In the genomic region with DNA sequence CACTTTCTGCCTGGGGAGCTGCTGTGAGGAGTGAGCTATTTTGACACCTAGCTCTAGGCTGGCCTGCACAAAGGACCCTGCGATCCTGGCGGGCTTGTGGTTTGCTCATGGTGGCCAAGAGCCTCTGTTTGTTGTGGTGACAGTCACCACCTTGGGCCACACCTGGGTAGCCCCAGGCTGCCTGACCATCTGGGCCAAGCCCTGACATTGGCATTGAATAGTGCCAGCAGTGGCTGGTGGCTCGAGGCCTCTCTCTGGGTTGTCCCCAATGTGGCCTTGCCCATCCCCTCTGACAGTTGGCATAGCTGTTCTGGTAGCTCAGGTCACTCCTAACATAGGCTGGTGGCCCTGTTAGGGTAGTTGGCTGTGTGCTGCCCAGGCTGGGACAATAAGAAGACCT, we compare ENCODE assay signal across 18 mouse cellular contexts. TPM values are rescaled to one million over a fixed set of nuclear protein-coding genes. Genes with fewer than 3 reads are reported as not detected.
DNase-seq lines count a peak whose midpoint lies in the region; ATAC-seq and TF ChIP-seq lines count a peak whose summit lies in the region.
"Had no signal": no experiment of that assay in that cellular context is flagged by ENCODE, and none has a peak within 500 bp of the region (broad histone marks: within the 10 kb centered on the region; RNA-seq: fewer than 3 reads in every experiment).

No protein-coding gene starts in this region.

- intact Hi-C loops in heart, postnatal 25 days (cut with DNase I), result no loop called here

- no peak for TF ChIP-seq CTCF in liver, postnatal 0 days (IDR thresholded peaks at IDR 0.05; ENCODE audit: low read depth)

- H3K9me3 ChIP-seq in liver, embryonic 13.5 days (replicated peaks), result no peaks in the 10 kb centered on the region
- no peaks in the 10 kb centered on the region for H3K9me3 ChIP-seq in liver, postnatal 0 days (ENCODE audit: low read length)
- H3K9me3 ChIP-seq: forebrain, embryonic 13.5 days; hindbrain, embryonic 10.5 days; limb, embryonic 13.5 days; neural tube, embryonic 13.5 days had no signal

- no peaks in the 10 kb centered on the region for H3K27me3 ChIP-seq in liver, embryonic 13.5 days
- H3K27me3 ChIP-seq in liver, postnatal 0 days (ENCODE audit: insufficient read depth, low read length), result no peaks in the 10 kb centered on the region
- H3K27me3 ChIP-seq: forebrain, embryonic 13.5 days; limb, embryonic 13.5 days; neural tube, embryonic 13.5 days had no signal

- DNase-seq in adrenal gland, adult 2 months, result peak; percentile 2
- DNase-seq in adrenal gland, adult 8-10 months, result no peak
- DNase-seq in liver, embryonic 13.5 days, result no peak
- DNase-seq in liver, postnatal 0 days, result no peak
- peak; percentile 44 for DNase-seq in heart, adult 8-10 months (ENCODE audit: low spot score)
- DNase-seq in heart, postnatal 25 days (ENCODE audit: low spot score), result peak; percentile 38
- DNase-seq in urinary bladder, postnatal 25 days (ENCODE audit: low spot score), result no peak
- DNase-seq in T-cell, adult 2 months (ENCODE audit: low spot score), result no peak
- DNase-seq: adrenal gland, postnatal 36 days; cerebellum, adult 9-10 months; embryo, embryonic 11 days; kidney, adult 9 months had no signal

- 87% methylated on average over 3 of the region's 3 CpGs for WGBS in liver, embryonic 13.5 days (ENCODE audit: insufficient replicate concordance)
- WGBS in liver, postnatal 0 days (ENCODE audit: insufficient replicate concordance), result 97% methylated on average over 3 of the region's 3 CpGs

- no peak for TF ChIP-seq EP300 in liver, postnatal 0 days (IDR thresholded peaks at IDR 0.05; ENCODE audit: low read depth)

- peaks cover 88% of the 10 kb centered on the region for H3K36me3 ChIP-seq in liver, embryonic 13.5 days
- peaks cover 34% of the 10 kb centered on the region for H3K36me3 ChIP-seq in liver, postnatal 0 days (replicated peaks; ENCODE audit: insufficient read depth, low read length)

- H3K27ac ChIP-seq in liver, embryonic 13.5 days, result peak overlapping the region; percentile 53
- H3K27ac ChIP-seq in liver, postnatal 0 days (ENCODE audit: low read depth), result no peak overlapping the region
- H3K27ac ChIP-seq: forebrain, embryonic 13.5 days; left cerebral cortex, adult 2 months; limb, embryonic 13.5 days; neural tube, embryonic 13.5 days had no signal

- H3K4me1 ChIP-seq in liver, embryonic 13.5 days (replicated peaks), result peaks cover 89% of the 10 kb centered on the region
- peaks cover 66% of the 10 kb centered on the region for H3K4me1 ChIP-seq in liver, postnatal 0 days (ENCODE audit: insufficient read depth)

- 0 out of 2 replicates have a peak overlapping the region, but pooled peaks have one; percentile 26 for H3K9ac ChIP-seq in liver, embryonic 13.5 days
- no peak overlapping the region for H3K9ac ChIP-seq in liver, postnatal 0 days (replicated peaks)
- H3K9ac ChIP-seq: forebrain, embryonic 13.5 days; limb, embryonic 13.5 days; neural tube, embryonic 13.5 days had no signal

- H3K4me3 ChIP-seq in liver, embryonic 13.5 days (replicated peaks), result no peak overlapping the region
- no peak overlapping the region for H3K4me3 ChIP-seq in liver, postnatal 0 days (ENCODE audit: low read depth, low read length)
- H3K4me3 ChIP-seq: forebrain, embryonic 13.5 days; hindbrain, embryonic 10.5 days; left cerebral cortex, adult 2 months; limb, embryonic 13.5 days; neural tube, embryonic 13.5 days had no signal

- H3K4me2 ChIP-seq in liver, embryonic 13.5 days, result no peak overlapping the region
- no peak overlapping the region for H3K4me2 ChIP-seq in liver, postnatal 0 days (ENCODE audit: low read depth, low read length)
- H3K4me2 ChIP-seq: forebrain, embryonic 13.5 days; limb, embryonic 13.5 days; neural tube, embryonic 13.5 days had no signal

- no peak for ATAC-seq in liver, embryonic 13.5 days (ENCODE audit: low read depth)
- ATAC-seq in liver, postnatal 0 days, result no peak
- ATAC-seq: forebrain, embryonic 13.5 days; inflammation-experienced regulatory T-cells, adult 6 months had no signal

RNA-seq across cellular contexts. Expression of gene Map2k3, which starts 7.7 kb away (rescaled TPM):
- 100 to 1,000 TPM in 1 of 2 experiments, 10 to 100 TPM in 1; 91.3 to 101 TPM for total RNA-seq in adrenal gland, adult 2 months (2021)
- 110 and 145 TPM in 2 replicates for polyA plus RNA-seq in adrenal gland, adult 2 months (2012; rRNA removed)
- 100 to 1,000 TPM in 3 of 4 experiments, 10 to 100 TPM in 1; 99.8 to 162 (median 122) TPM for total RNA-seq in adrenal gland, adult 8-10 months (2022)
- polyA plus RNA-seq in liver, embryonic 13.5 days (2015; fragmentation: Nextera tagmentation; extraction: Ambion mirVana), result 157 and 164 TPM in 2 replicates
- 61.7 and 66.5 TPM in 2 replicates for polyA plus RNA-seq in liver, postnatal 0 days (2015; fragmentation: Nextera tagmentation; extraction: Ambion mirVana)
- 10 to 100 TPM; 74.6 to 80.8 (median 77.0) TPM for total RNA-seq in heart, adult 8-10 months (2022)
- total RNA-seq in heart, postnatal 25 days (2021), result 10 to 100 TPM; 73.6 to 81.8 TPM

RNA-seq across cellular contexts. Expression of gene Natd1, which starts 24.9 kb away (rescaled TPM):
- 10 to 100 TPM; 17.7 to 20.1 TPM for total RNA-seq in adrenal gland, adult 2 months (2021)
- 38.3 and 40.9 TPM in 2 replicates for polyA plus RNA-seq in adrenal gland, adult 2 months (2012; rRNA removed)
- 10 to 100 TPM; 22.4 to 27.7 (median 25.4) TPM for total RNA-seq in adrenal gland, adult 8-10 months (2022)
- polyA plus RNA-seq in liver, embryonic 13.5 days (2015; fragmentation: Nextera tagmentation; extraction: Ambion mirVana), result 8.6 and 10.5 TPM in 2 replicates
- polyA plus RNA-seq in liver, postnatal 0 days (2015; fragmentation: Nextera tagmentation; extraction: Ambion mirVana), result 6.0 and 6.2 TPM in 2 replicates
- total RNA-seq in heart, adult 8-10 months (2022), result 10 to 100 TPM in 2 of 4 experiments, 1 to 10 TPM in 2; 8.6 to 15.0 (median 11.0) TPM
- total RNA-seq in heart, postnatal 25 days (2021), result 10 to 100 TPM; 14.6 to 14.9 TPM

Comparison
In these comparisons a context has a peak if more than half of its experiments do, and no peak if none do; other contexts are left out.
1. DNase-seq: peak in adrenal gland, adult 2 months (single experiment), heart, adult 8-10 months (single experiment) and heart, postnatal 25 days (single experiment); none in adrenal gland, adult 8-10 months (single experiment), liver, embryonic 13.5 days (single experiment), liver, postnatal 0 days (single experiment), urinary bladder, postnatal 25 days (single experiment) and T-cell, adult 2 months (single experiment).